Mouse (Mus musculus) stomach, postnatal 0 days (tissue): ENCODE data around the gene Avp.

Experiments
- CTCF ChIP-seq: IDR thresholded peaks from 2 replicates; pipeline ENCODE4 v1.5.1; 2016; ENCODE audit warnings: antibody characterized with exemption, low read depth, mild to moderate bottlenecking, moderate library complexity
- EP300 ChIP-seq: optimal IDR thresholded peaks from 2 replicates; pipeline ENCODE3; 2016; ENCODE audit warnings: antibody characterized with exemption

GRCm38 (mm10) chr2:130583902-130584560 lies 1.7 kb upstream of the Avp start:
- TF ChIP-seq CTCF: no peak
- no peak for TF ChIP-seq EP300
